Mouse (Mus musculus) Patski (cell line): ENCODE measurements around the gene 2310057J18Rik. TPM values are rescaled to one million over a fixed set of nuclear protein-coding genes. Genes with fewer than 3 reads are reported as not detected.
A peak's percentile ranks its signal among the peaks of the same experiment; 100 is the strongest.
"Not testable (repeated sequence)": the region's sequence is repeated elsewhere in the genome, so short reads cannot be mapped to it uniquely, and the experiment has no call there.

Experiments
- ATAC-seq: fragments of 100-300 bp; one replicate; pipeline ENCODE4 v1.8.0; 2021
- CTCF ChIA-PET: fragments of 350-600 bp; sonication (Branson Sonifier 250); formaldehyde crosslinking; loops from one replicate; lab custom pipeline; 2022; ENCODE audit warnings: inconsistent platforms; lab: Charles Lee
- POLR2A ChIA-PET: fragments of 350-600 bp; sonication (Branson Sonifier 250); formaldehyde crosslinking; loops from one replicate; lab custom pipeline; 2022; ENCODE audit warnings: antibody characterized with exemption, inconsistent platforms; lab: Charles Lee
- DNase-seq: peaks from one replicate; pipeline ENCODE4 v3.0.0-alpha.2; 2011; ENCODE audit warnings: low read depth, low spot score
- H3K27me3 ChIP-seq: fragments of 371-371 bp; one replicate; pipeline ENCODE4 v1.5.1; 2021
- CTCF ChIP-seq: fragments of 100-300 bp; IDR thresholded peaks from one replicate; pipeline ENCODE4 v1.5.1; 2021
- in situ Hi-C: fragments of 300-500 bp; cut with MboI; formaldehyde crosslinking; loops from 3 replicates; pipeline ENCODE4 v1.11.1; 2018; ENCODE audit warnings: low pct_unique_long_range_greater_than_20kb, mixed read lengths
- polyA plus RNA-seq: library from polyadenylated mRNA; unstranded; gene quantifications from one replicate; pipeline ENCODE4 v1.2.3, GENCODE M21; 2021

Gene 2310057J18Rik
- not detected for polyA plus RNA-seq

- ChIA-PET CTCF (no interaction called here), POLR2A (no interaction called here)
- TF ChIP-seq CTCF = no peak
- in situ Hi-C loops = no loop called here
- DNase-seq (no peak), ATAC-seq (no peak)
- H3K27me3 ChIP-seq = peaks cover 8% of the 10 kb centered on the region
Measured at GRCm38 (mm10) chr10:28986203-28986602, at the start of gene 2310057J18Rik. 2310057J18Rik (minus strand) TSS chr10:28986303.

DNA sequence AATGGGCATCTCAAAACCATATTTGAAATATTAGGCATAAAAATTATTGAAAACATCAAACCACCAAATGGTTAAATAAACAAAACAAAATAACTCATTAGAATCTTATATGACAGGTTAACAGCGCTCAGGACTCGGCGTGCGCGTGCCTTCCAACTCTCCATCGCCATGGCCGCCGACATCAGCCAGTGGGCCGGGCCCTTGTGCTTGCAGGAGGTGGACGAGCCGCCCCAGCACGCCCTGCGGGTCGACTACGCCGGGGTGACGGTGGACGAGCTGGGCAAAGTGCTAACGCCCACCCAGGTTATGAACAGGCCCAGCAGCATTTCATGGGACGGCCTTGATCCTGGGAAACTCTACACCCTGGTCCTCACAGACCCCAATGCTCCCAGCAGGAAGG lies 43.9 kb upstream of the 2310057J18Rik start:
- in situ Hi-C loops, H3K27me3 ChIP-seq, ATAC-seq, CTCF ChIA-PET, POLR2A ChIA-PET, DNase-seq: not testable (repeated sequence)

GRCm38 (mm10) chr10:29019496-29020270 lies 33.6 kb upstream of the 2310057J18Rik start:
- no peak for ATAC-seq
- in situ Hi-C loops = no loop called here
- CTCF ChIA-PET = no interaction called here
- H3K27me3 ChIP-seq = no peaks in the 10 kb centered on the region
- TF ChIP-seq CTCF = no peak
- no peak for DNase-seq
- POLR2A ChIA-PET = no interaction called here

GRCm38 (mm10) chr10:28997776-28998175 lies 11.7 kb upstream of the 2310057J18Rik start:
- ChIA-PET CTCF (no interaction called here), POLR2A (no interaction called here)
- DNase-seq = no peak
- in situ Hi-C loops = no loop called here
- no peak for TF ChIP-seq CTCF
- no peaks in the 10 kb centered on the region for H3K27me3 ChIP-seq
- ATAC-seq = no peak

DNA sequence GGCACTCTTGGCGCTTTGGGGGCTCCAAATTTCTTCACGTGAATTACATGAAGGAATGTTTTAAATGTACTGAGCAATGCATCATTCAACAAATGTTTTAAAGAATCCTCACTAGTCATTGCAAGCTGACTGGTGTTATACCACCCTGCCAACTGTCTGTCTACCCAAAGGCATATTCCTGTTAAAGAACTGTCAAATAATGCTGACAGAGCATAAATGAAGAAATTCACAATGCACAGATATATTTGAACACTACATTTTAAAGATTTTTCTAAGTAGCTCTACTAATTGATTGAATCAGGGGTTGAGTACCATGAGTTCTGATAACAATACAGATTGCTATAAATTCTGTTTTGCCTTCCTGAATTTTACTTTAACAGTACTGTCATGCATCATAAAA lies 2.9 kb upstream of the 2310057J18Rik start:
- TF ChIP-seq CTCF = no peak
- ChIA-PET CTCF (no interaction called here), POLR2A (no interaction called here)
- ATAC-seq (no peak), DNase-seq (no peak)
- in situ Hi-C loops = no loop called here
- H3K27me3 ChIP-seq = no peaks in the 10 kb centered on the region

GRCm38 (mm10) chr10:28968189-28968588 lies 17.9 kb downstream of the 2310057J18Rik start:
- TF ChIP-seq CTCF = no peak
- DNase-seq (no peak), ATAC-seq (no peak)
- in situ Hi-C loops = loop anchor here (10.0 kb wide), 1 partner anchor 63 kb away; no protein-coding TSS in a partner anchor
- POLR2A ChIA-PET = no interaction called here
- CTCF ChIA-PET = interaction anchor here (0.6 to 1.2 kb wide), 2 partner anchors 13 to 269 kb away, joined by 3 read pairs; no protein-coding TSS in a partner anchor
- peaks cover 5% of the 10 kb centered on the region for H3K27me3 ChIP-seq

GRCm38 (mm10) chr10:28955138-28955537 lies 31.0 kb downstream of the 2310057J18Rik start:
- ChIA-PET CTCF (interaction anchor here (1.0 to 1.6 kb wide), 4 partner anchors 9 to 57 kb away, joined by 3 to 4 read pairs (median 3); no protein-coding TSS in a partner anchor), POLR2A (no interaction called here)
- ATAC-seq = no peak
- no peak for DNase-seq
- in situ Hi-C loops = no loop called here
- TF ChIP-seq CTCF = peak; percentile 74
- H3K27me3 ChIP-seq = peaks cover 12% of the 10 kb centered on the region

GRCm38 (mm10) chr10:28954515-28954914 lies 31.6 kb downstream of the 2310057J18Rik start:
- in situ Hi-C loops = no loop called here
- no peak for TF ChIP-seq CTCF
- H3K27me3 ChIP-seq = peaks cover 12% of the 10 kb centered on the region
- no peak for DNase-seq
- ChIA-PET CTCF (interaction anchor here (1.2 to 1.6 kb wide), 3 partner anchors 13 to 56 kb away, joined by 3 to 4 read pairs (median 3); no protein-coding TSS in a partner anchor), POLR2A (no interaction called here)
- no peak for ATAC-seq

Other genes starting within 250 kb of the 2310057J18Rik start
- gene Soga3, start 157.5 kb upstream of the 2310057J18Rik start, polyA plus RNA-seq = 0.96 TPM
- gene Gm49353, start 212.7 kb upstream of the 2310057J18Rik start, polyA plus RNA-seq = 0.13 TPM
- gene 9330159F19Rik, start 225.3 kb upstream of the 2310057J18Rik start, polyA plus RNA-seq = 0.37 TPM